Mouse (Mus musculus) bone marrow macrophage, adult 2 months (primary cell): ENCODE measurements around the gene Ccl6.

Experiments used
- CTCF ChIP-seq: IDR thresholded peaks from 2 replicates; pipeline ENCODE4 v1.5.1; 2012; ENCODE audit warnings: low read depth, mild to moderate bottlenecking, low read length, moderate library complexity
- POLR2A ChIP-seq: IDR thresholded peaks from 2 replicates; pipeline ENCODE4 v1.6.1; 2012; ENCODE audit warnings: mild to moderate bottlenecking, low read depth, low read length, borderline replicate concordance

GRCm38 (mm10) chr11:83606396-83606795 lies 13.5 kb upstream of the Ccl6 start:
- TF ChIP-seq CTCF: no peak
- TF ChIP-seq POLR2A: no peak
